Mouse (Mus musculus) frontal cortex, postnatal 36 days (tissue): ENCODE data around the gene Msrb3.
"Not testable (repeated sequence)": the region's sequence is repeated elsewhere in the genome, so short reads cannot be mapped to it uniquely, and the experiment has no call there.

Source experiments
- DNase-seq, 2 experiments: peaks; one replicate each; pipeline ENCODE4 v3.0.0; 2022; ENCODE audit warnings: low spot score in 2 of 2

The Msrb3 gene

DNA sequence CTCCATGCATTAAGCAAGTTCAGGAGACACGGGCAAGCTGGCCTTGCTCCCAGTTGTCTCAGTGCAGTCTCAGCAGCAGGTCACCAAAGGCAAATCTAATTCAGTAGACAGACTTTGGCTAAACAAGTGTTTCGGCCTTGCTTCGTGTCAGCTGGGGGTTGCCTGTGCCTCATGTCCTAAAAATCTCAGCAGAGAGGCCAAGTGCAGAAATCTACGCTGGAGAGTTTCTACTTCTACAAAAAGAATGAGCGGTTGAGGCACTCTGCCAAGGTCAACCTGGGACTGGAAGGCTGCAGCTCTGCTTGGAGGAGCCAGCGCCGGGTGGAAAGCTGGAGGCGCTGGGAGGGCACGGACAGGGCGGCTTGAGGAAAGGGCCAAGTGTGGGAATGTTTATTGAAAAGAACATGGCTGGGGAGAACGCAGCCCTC lies 147.6 kb downstream of the Msrb3 start:
- DNase-seq: peak in 1 of 2 experiments; percentile 9

DNA sequence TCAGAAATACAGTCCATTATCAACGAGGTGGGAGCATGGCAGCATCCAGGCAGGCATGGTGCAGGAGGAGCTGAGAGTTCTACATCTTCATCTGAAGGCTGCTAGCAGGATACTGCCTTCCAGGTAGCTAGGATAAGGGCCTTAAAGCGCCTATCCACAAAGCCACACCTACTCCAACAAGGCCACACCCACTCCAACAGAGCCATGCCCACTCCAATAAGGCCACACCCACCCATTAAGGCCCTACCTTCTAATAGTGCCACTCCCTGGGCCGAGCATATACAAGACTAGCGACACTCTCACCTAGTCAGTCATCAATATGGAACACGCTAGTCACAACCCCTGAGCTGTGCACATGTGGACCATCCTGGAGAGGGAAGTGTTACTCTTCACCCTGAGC lies 149.3 kb downstream of the Msrb3 start:
- not testable (repeated sequence) for DNase-seq

GRCm38 (mm10) chr10:120748156-120748555 lies 150.7 kb downstream of the Msrb3 start:
- DNase-seq: no peak

GRCm38 (mm10) chr10:120745138-120745856 lies 153.6 kb downstream of the Msrb3 start:
- peak; percentile 47 to 60 for DNase-seq

DNA sequence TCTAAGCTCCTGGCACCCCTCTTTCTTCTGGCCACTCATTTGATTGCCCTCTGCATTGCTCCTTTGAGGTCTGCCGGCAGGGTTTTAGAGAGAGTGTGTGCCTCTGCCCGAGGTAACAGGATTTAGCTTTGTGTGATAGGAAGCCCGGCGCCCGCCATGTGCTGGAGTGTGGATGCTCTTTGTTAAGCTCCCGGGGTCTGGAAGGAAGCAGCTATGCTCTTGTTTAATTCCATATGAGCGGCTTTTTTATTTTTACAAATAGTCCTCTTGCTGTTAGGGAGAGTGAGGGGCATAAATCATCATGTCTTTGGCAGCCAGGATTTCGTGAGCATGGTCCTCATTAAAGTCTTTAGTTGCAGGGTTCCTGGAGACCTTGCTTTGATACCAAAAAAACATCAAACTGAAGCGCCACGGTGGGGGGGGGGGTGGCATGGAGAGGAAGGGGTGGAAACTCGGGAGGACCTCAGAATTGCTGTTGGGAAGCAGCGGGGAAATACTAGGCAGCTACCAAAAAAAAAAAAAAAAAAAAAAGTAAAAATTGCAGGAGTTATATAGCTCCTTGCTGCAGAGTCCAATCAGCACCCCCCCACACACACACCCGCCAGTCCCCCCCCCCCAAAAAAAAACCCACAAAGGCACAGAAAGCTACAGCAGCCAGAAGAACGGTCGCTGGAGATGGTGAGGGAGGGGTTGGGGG lies 154.3 kb downstream of the Msrb3 start:
- no peak for DNase-seq

GRCm38 (mm10) chr10:120736508-120737069 lies 162.3 kb downstream of the Msrb3 start:
- no peak for DNase-seq

DNA sequence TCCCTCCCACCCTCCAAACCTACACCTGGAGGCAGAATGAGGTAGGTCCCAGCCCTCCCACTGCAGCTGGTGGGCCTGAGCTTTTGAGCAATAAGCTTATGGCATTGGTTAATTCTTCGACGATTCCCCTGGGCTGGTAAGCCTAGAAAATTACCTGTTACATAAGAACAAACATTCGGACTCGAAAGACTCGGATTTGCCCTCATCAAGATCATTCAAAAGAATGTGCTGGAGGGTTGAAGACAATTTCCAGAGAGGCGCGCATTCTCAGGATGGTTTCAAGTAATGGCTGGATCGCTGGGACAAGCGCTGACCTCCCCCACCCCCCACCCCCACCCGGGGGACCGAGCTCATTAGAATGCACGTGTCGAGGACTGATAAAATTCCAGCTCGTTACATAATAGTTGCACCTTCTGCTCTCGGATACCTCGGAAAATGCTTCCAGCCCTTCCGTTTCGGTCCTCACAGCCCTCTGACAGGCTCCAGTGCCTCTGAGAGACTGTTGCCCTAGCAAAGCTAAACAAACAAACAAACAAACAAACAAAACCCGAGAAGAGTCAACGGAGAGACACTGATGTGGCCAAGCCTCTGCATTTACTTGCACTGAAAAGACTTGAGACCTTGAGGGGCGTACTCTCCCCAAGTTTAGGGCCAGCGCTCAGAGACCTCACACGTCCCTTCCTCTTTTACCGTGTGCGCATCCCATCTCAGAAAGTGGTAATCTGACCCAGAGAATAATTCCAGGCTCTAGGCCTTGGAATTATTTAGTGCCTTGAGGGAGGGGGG lies 163.0 kb downstream of the Msrb3 start:
- no peak for DNase-seq

- DNase-seq: no peak
These were observed 164.5 kb downstream of the Msrb3 start for GRCm38 (mm10) chr10:120734364-120734763.
